Mouse (Mus musculus): ENCODE measurements at regions not wholly inside any gene's neighbourhood (a gene's known extent, or its start where the extent isn't known, plus 50 kb on each side); places are given as distances from the start of the nearest gene placed in this dataset.

GRCm38 (mm10) chr1:186373386-186373785 is 256.3 kb upstream of the Lyplal1 start:
- DNase-seq = no peak

GRCm38 (mm10) chr1:186372770-186373353 is 255.8 kb upstream of the Lyplal1 start:
- no peak for DNase-seq

GRCm38 (mm10) chr1:186363356-186363755 is 246.2 kb upstream of the Lyplal1 start:
- no peak for DNase-seq

GRCm38 (mm10) chr1:186358011-186358670 is 241.0 kb upstream of the Lyplal1 start:
- no peak for DNase-seq

- DNase-seq = no peak
Measured at GRCm38 (mm10) chr1:186354742-186355141, 237.6 kb upstream of the Lyplal1 start.

DNA sequence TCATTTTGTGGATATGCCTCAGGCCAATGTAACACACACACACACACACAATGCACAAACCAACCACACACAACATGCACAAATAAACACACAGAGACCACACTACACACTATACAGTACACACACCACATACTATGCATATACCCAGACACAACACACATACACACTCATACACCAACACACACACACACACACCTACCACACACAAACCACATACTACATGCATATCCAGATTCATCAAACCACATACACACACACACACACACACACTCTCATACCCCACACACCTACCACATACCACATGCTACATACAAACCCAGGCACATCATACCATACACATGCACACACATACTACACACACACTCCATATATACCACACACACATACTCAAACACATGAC is 237.0 kb upstream of the Lyplal1 start:
- no peak for DNase-seq

DNA sequence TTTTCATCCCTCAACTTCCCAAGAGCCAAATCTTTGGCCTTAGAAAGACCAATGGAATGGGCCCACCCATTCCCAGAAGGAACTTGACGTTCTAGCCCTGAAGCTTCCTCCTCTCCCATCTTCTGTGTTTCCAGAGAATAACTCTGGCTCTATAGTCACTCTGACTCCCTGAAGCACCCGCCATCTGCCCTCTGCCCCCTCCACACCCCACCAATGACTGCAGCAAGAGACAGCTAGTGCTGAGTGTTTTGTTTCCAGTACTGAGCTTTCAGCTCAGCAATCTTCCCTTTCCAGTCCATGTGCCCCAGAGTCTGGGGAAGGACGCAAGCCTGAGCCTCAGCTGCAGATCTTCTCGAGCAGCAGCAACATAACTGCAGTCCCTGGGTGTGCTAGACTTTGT is 233.3 kb upstream of the Lyplal1 start:
- DNase-seq = no peak

- DNase-seq = no peak
Measured at GRCm38 (mm10) chr1:186349966-186350365, 232.9 kb upstream of the Lyplal1 start.

- no peak for DNase-seq
Measured at GRCm38 (mm10) chr1:186347413-186348147, 230.5 kb upstream of the Lyplal1 start.

DNA sequence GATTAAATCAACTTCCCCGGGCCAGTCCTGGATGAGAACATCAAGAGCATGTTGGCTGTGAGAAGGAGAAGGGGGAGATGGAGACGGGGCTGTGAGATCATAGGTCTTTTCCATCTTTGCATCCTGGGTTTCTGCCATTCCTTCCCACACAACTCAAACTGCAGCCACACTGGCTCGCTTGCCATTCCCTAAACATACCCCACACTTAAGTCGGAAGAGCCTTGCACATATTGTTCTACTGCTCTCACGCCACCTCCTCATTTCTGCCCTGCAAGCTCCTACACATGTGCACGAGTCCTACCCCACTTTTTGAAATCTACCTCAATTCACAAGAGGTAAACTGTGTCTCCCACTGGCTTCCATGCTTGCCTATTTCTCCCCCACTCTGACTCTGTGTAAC is 228.3 kb upstream of the Lyplal1 start:
- DNase-seq = no peak

DNA sequence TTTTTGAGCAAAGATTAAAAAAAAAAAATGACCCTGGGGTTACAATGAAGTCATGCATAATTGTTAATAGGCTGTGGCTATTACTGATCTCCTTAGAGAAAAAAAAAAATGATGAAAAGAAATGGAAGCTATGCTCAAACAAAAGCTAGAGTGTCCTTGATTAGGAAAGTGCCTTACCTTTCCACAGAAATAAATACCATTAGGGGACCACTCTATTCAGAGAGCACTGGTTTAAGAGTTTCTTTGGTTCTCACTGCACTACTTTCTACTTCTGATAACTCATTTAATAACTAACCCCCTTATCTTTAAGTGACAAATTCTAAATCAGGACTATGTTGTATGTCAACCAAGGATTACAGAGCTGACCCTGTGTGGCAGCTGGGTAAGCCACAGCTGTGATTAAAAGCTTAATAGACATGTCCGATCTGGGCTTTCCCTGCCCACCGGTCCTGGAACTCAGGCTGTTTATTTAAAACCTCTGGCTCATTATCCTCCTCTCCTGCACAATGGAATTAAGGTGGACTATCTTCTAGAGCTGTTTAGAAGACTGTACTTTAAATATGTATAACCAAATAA is 225.9 kb upstream of the Lyplal1 start:
- no peak for DNase-seq

DNA sequence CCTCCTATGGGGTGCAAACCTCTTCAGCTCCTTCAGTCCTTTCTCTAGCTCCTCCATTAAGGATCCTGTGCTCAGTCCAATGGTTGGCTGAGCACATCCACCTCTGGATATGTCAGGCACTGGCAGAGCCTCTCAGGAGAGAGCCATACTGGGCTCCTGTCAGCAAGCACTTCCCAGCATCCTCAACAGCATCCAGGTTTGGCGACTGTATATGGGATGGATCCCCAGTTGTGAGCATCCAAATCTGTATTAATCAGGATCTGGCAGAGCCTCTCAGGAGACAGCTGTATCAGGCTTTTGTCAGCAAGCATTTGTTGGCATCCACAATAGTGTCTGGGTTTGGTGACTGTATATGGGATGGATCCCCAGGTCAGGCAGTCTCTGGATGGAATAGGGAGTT is 225.3 kb upstream of the Lyplal1 start:
- DNase-seq = no peak

- DNase-seq = no peak
Measured at GRCm38 (mm10) chr1:186341878-186342277, 224.8 kb upstream of the Lyplal1 start.

- no peak for DNase-seq
Measured at GRCm38 (mm10) chr1:186340701-186341100, 223.6 kb upstream of the Lyplal1 start.

DNA sequence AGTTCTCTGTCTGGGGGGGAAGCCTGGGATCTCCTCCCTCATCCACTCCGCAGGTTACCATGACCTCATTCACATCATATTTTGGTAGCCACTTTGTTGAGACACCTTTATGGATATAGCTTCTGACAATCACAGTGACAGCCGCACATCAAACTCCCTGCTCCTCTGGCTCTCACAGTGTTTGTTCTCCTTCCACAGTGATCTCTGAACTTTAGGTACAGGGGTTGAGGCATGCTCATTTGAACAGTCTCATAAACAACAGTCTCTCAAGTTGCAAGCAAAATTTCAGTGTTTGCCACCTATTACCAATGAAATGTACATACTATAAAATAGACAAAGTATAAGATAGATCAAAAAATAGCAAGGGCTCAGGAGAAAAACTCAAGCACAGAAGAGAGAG is 200.2 kb upstream of the Lyplal1 start:
- no peak for DNase-seq

- DNase-seq = no peak
Measured at GRCm38 (mm10) chr1:186314180-186314579, 197.1 kb upstream of the Lyplal1 start.

DNA sequence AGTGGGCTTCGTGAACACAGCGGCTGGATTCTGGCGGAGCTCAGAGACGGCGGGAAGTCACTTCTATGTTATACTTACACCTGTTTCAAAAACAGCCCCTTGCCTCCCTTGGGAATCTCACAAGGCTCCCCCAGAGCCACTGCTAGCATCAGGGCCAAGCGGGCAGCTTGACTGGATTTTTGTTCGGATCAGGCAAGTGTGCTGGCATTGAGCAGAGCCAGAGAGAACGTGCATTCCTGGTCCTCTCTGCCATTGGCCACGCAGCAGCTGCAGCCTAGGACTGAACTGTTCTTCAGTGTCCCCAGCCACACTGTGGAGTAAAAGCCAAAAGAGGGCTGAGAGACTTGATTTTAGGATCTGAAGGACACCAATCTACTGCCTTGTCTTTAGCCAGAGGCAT is 195.6 kb upstream of the Lyplal1 start:
- no peak for DNase-seq

DNA sequence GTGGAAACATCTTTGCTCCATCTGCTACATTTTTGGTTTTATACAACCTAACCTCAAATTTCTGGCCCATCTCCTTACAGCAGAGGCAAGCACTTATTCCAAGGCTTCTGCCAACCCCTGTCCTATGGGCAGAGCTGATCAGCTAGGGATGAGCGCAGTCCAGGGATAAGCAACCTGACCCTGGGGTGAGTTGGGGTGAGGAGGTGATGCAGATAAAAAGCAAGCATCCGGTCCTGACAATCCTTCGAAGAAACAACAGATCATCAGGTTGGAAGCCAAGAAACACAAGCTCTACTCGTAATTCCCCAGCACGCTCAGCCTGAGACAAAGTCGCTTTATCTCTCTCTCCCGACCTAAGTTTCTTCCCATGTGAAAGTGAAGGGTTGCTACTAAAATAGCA is 194.9 kb upstream of the Lyplal1 start:
- no peak for DNase-seq

GRCm38 (mm10) chr1:186307627-186308026 is 190.5 kb upstream of the Lyplal1 start:
- DNase-seq = no peak

DNA sequence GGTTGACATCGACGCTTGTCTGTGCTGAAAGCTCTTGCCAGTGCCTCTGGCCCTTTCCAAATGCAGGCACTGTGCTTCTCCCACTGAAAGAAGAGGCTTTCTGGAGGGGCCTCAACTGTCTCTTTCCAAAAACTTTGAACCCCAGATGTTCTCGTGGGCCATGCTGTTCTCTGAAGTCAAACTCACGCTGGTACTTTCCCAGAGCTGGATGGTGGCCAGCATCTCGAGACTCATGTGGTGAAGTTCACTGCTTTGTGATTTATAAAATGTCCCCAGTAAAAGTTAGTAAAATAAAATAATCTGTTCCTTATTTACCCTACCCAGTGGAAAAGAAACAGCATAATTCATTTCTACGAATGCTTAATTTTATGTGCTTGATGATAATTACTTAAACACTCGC is 180.4 kb upstream of the Lyplal1 start:
- no peak for DNase-seq

GRCm38 (mm10) chr1:186295201-186295600 is 178.1 kb upstream of the Lyplal1 start:
- no peak for DNase-seq

DNA sequence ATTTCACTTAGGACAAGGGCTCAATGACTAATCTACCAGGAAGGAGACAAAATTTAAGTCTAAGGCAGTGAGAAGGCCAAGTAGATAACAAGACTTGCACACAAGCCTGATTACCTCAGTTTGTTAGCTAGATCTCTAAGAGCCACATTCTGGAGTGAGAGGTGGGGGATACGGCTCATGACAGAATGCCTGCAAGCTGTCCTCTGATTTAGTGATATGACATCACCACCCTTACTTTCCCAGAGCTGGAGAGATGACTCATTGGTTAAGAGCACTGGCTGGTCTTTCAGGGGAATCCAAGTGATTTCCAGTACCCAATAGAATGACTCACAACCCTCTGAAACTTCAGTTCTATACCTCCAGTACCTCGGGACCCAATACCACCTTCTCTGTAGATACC is 177.5 kb upstream of the Lyplal1 start:
- DNase-seq = no peak

DNA sequence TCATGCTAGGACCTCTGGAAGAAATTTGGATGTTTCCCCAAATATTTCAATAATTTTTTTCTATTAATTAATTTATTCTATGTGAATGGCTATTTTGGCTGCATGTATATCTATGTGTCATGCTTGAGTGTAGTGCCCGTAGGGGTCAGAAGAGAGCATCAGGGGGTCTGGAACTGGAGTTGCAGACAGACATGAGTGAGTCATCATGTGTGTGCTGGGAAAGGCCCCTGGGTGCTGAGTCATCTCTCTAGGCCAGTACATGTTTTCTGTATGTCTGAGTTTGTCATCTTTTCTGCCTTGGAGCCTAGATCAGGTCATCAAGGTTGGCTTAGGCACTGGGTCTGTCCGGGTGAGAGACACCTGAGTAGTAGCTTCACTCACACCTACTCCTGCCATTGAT is 172.0 kb upstream of the Lyplal1 start:
- DNase-seq = no peak

DNA sequence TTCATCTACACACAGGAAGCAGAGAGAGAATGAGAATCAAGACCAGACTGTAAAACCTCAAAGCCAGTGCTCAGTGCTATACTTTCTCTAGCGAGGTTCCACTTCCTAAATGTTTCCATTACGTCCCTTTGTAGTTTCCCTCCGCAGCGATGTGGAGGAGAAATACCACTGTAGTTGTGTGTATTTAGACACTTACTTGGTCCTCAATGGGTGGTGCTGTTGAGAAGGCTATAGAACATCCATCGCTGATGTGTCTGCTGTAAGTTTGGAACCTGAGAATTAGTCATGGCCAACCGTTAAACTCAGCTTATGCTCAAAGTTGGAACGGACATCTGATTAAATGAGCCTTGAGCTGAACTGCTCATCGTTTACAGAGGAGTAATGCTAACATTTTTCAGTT is 170.7 kb upstream of the Lyplal1 start:
- DNase-seq = no peak

Data from thymus, postnatal 25 days (tissue).